8 mouse cellular contexts compared by ENCODE assay signal in the genomic region with DNA sequence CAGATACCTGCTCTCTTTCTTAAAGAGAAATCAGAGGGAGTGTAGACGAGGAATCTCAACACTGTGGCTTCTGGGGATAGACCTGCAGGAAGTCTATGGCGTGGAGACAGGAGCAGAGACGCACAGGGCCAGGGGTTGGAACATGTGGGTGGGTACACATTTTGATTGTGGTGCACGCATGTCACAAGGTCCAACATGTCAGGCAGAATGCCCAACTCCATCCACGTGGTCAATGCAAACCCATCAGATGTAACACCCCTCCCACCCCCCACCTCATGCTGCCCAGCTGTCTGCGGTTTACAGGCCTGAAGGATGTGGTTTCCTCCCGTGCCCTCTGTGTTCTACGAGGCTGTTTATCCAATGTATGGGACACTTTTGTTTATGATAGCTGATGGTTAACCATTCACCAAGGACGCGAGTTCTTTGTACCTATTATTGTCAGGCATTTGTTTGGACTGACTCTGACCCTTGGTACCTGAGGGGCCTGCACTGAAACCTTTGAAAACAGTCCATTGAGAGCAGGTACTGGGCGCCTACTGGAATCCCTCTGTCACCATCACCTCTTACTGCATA.
DNase-seq lines count a peak whose midpoint lies in the region; ATAC-seq and TF ChIP-seq lines count a peak whose summit lies in the region.

No protein-coding gene starts in this region.

- H3K9me3 ChIP-seq in lung, embryonic 14.5 days (ENCODE audit: low read depth, low read length), result no peaks in the 10 kb centered on the region
- no peaks in the 10 kb centered on the region for H3K9me3 ChIP-seq in hindbrain, postnatal 0 days (ENCODE audit: low read length)
- H3K9me3 ChIP-seq in limb, embryonic 10.5 days (replicated peaks), result no peaks in the 10 kb centered on the region
- no peaks in the 10 kb centered on the region for H3K9me3 ChIP-seq in stomach, embryonic 16.5 days (replicated peaks; ENCODE audit: control insufficient read depth, low read length)

- no peak overlapping the region for H3K4me3 ChIP-seq in lung, embryonic 14.5 days (ENCODE audit: low read depth, low read length)
- no peak overlapping the region for H3K4me3 ChIP-seq in hindbrain, postnatal 0 days (ENCODE audit: low read length)
- H3K4me3 ChIP-seq in limb, embryonic 10.5 days, result no peak overlapping the region
- no peak overlapping the region for H3K4me3 ChIP-seq in stomach, embryonic 16.5 days (replicated peaks; ENCODE audit: low read length)

- no peak for TF ChIP-seq CTCF in lung, embryonic 14.5 days (IDR thresholded peaks at IDR 0.05; ENCODE audit: low read depth)
- TF ChIP-seq CTCF in hindbrain, postnatal 0 days (IDR thresholded peaks at IDR 0.05; ENCODE audit: low read depth), result no peak

- H3K27ac ChIP-seq in lung, embryonic 14.5 days (ENCODE audit: low read depth), result no peak overlapping the region
- peak overlapping the region; percentile 36; the same call in 1 of the 2 replicates for H3K27ac ChIP-seq in hindbrain, postnatal 0 days
- 0 out of 2 replicates have a peak overlapping the region, but pooled peaks have one; percentile 10 for H3K27ac ChIP-seq in limb, embryonic 10.5 days
- H3K27ac ChIP-seq in stomach, embryonic 16.5 days (ENCODE audit: low read length), result no peak overlapping the region

- intact Hi-C loops in gastrocnemius, postnatal 14 days (cut with DNase I; ENCODE audit: low total_unique reads), result no loop called here

- peaks cover 7% of the 10 kb centered on the region for H3K4me1 ChIP-seq in lung, embryonic 14.5 days (ENCODE audit: insufficient read depth)
- H3K4me1 ChIP-seq in hindbrain, postnatal 0 days (ENCODE audit: insufficient read depth, low read length), result peaks cover 13% of the 10 kb centered on the region; the same call in 1 of the 2 replicates
- H3K4me1 ChIP-seq in limb, embryonic 10.5 days, result peaks cover 22% of the 10 kb centered on the region
- H3K4me1 ChIP-seq in stomach, embryonic 16.5 days (ENCODE audit: control insufficient read depth, insufficient read depth, low read length), result 0 out of 2 replicates have a peak, but pooled peaks cover 5% of the 10 kb centered on the region

- ATAC-seq in lung, embryonic 14.5 days (ENCODE audit: insufficient read depth), result peak; percentile 55
- ATAC-seq in hindbrain, postnatal 0 days, result no peak
- peak; percentile 62; the same call in 1 of the 2 replicates for ATAC-seq in stomach, embryonic 16.5 days (ENCODE audit: insufficient read depth, low FRiP score)

- no peak for DNase-seq in lung, embryonic 14.5 days
- no peak for DNase-seq in lung, adult 18-20 months
- DNase-seq in hindbrain, postnatal 0 days (ENCODE audit: low spot score), result no peak
- DNase-seq in limb, embryonic 10.5 days (ENCODE audit: low spot score), result no peak
- DNase-seq in frontal cortex, postnatal 36 days (ENCODE audit: low spot score in 2 of 2), result no peak
- DNase-seq in gastrocnemius, postnatal 14 days, result no peak
- no peak for DNase-seq in heart, adult 11 months

- no peak overlapping the region for H3K9ac ChIP-seq in lung, embryonic 14.5 days
- H3K9ac ChIP-seq in hindbrain, postnatal 0 days (replicated peaks; ENCODE audit: low read length), result no peak overlapping the region
- 0 out of 2 replicates have a peak overlapping the region, but pooled peaks have one; percentile 9 for H3K9ac ChIP-seq in stomach, embryonic 16.5 days (ENCODE audit: low read length)

- H3K27me3 ChIP-seq in lung, embryonic 14.5 days (ENCODE audit: insufficient read depth, low read length), result no peaks in the 10 kb centered on the region
- H3K27me3 ChIP-seq in hindbrain, postnatal 0 days (ENCODE audit: insufficient read depth, low read length), result no peaks in the 10 kb centered on the region
- peaks cover 26% of the 10 kb centered on the region for H3K27me3 ChIP-seq in limb, embryonic 10.5 days (ENCODE audit: low read depth, poor library complexity, severe bottlenecking)
- no peaks in the 10 kb centered on the region for H3K27me3 ChIP-seq in stomach, embryonic 16.5 days (ENCODE audit: control insufficient read depth, insufficient read depth, low read length)

- WGBS in lung, embryonic 14.5 days, result 38% methylated on average over 11 of the region's 11 CpGs
- 70% methylated on average over 11 of the region's 11 CpGs for WGBS in hindbrain, postnatal 0 days
- whole genome bisulfite sequencing in limb, embryonic 10.5 days, result 59% methylated on average over 11 of the region's 11 CpGs
- 45% methylated on average over 11 of the region's 11 CpGs for WGBS in stomach, embryonic 16.5 days

- H3K4me2 ChIP-seq in lung, embryonic 14.5 days, result no peak overlapping the region
- no peak overlapping the region for H3K4me2 ChIP-seq in hindbrain, postnatal 0 days (ENCODE audit: low read depth, low read length)
- no peak overlapping the region for H3K4me2 ChIP-seq in stomach, embryonic 16.5 days (ENCODE audit: low read depth, low read length)

- no peaks in the 10 kb centered on the region for H3K36me3 ChIP-seq in lung, embryonic 14.5 days (ENCODE audit: insufficient read depth)
- no peaks in the 10 kb centered on the region for H3K36me3 ChIP-seq in hindbrain, postnatal 0 days (ENCODE audit: insufficient read depth, low read length)
- H3K36me3 ChIP-seq in limb, embryonic 10.5 days, result no peaks in the 10 kb centered on the region
- H3K36me3 ChIP-seq in stomach, embryonic 16.5 days (ENCODE audit: control insufficient read depth, insufficient read depth, low read length), result no peaks in the 10 kb centered on the region

Comparison
In these comparisons a context has a peak if more than half of its experiments do, and no peak if none do; other contexts are left out.
1. H3K27ac ChIP-seq: peak in hindbrain, postnatal 0 days (single experiment) and limb, embryonic 10.5 days (single experiment); none in lung, embryonic 14.5 days (single experiment) and stomach, embryonic 16.5 days (single experiment).